Mouse (Mus musculus) bone marrow, adult 2 months (tissue): ENCODE results near the gene Vmn2r52. TPM values are rescaled to one million over a fixed set of nuclear protein-coding genes. Genes with fewer than 3 reads are reported as not detected.
"Not testable (repeated sequence)": the region's sequence is repeated elsewhere in the genome, so short reads cannot be mapped to it uniquely, and the experiment has no call there.

Source experiments
- H3K27ac ChIP-seq: fragments of 200-500 bp; 2 replicates; pipeline ENCODE4 v1.5.1; 2012; ENCODE audit warnings: low read depth, mild to moderate bottlenecking, control low read depth, inconsistent platforms, low read length; ENCODE audit not compliant: control insufficient read depth, poor library complexity, insufficient read depth
- H3K4me1 ChIP-seq: fragments of 200-500 bp; 2 replicates; pipeline ENCODE4 v1.6.1; 2011; ENCODE audit warnings: low read length; ENCODE audit not compliant: control insufficient read depth, insufficient read depth
- H3K4me3 ChIP-seq: fragments of 200-500 bp; replicated peaks from 2 replicates; pipeline ENCODE3; 2011; ENCODE audit warnings: mild to moderate bottlenecking, low read depth, low read length, control low read depth; ENCODE audit not compliant: control insufficient read depth
- CTCF ChIP-seq: fragments of 200-500 bp; IDR thresholded peaks from 2 replicates; pipeline ENCODE4 v1.5.1; 2011; ENCODE audit warnings: low read length, control low read depth; ENCODE audit not compliant: control insufficient read depth, insufficient read depth
- POLR2A ChIP-seq: fragments of 200-500 bp; IDR thresholded peaks from 2 replicates; pipeline ENCODE4 v1.6.1; 2011; ENCODE audit warnings: low read depth, mild to moderate bottlenecking, control low read depth, low read length, borderline replicate concordance; ENCODE audit not compliant: control insufficient read depth
- WGBS: fragments of 180-500 bp; shearing (Covaris S2); methylation state at CpG from one replicate; pipeline ENCODE4 v1.1.7; 2018; 5-methylcytosine and 5-hydroxymethylcytosine counted together
- polyA plus RNA-seq: library from polyadenylated mRNA; stranded (reverse); fragments of >200 nt; gene quantifications from 2 replicates; pipeline ENCODE4 v1.2.4, GENCODE M21; 2011; ENCODE audit warnings: low replicate concordance; ENCODE audit not compliant: missing spikeins, insufficient read depth, insufficient read length

Gene Vmn2r52
- not detected in 2 replicates for polyA plus RNA-seq

GRCm38 (mm10) chr7:10176473-10176872 is at the start of gene Vmn2r52:
Vmn2r52 (minus strand) TSS chr7:10176573.
- Histone ChIP-seq H3K4me1 (no peaks in the 10 kb centered on the region), H3K4me3 (no peak within 1 kb of the TSS), H3K27ac (no peak within 1 kb of the TSS)
- 69% methylated on average over 1 of the region's 1 CpGs for WGBS
- TF ChIP-seq POLR2A (no peak), CTCF (no peak)

- not testable (repeated sequence) for H3K4me1 ChIP-seq, H3K27ac ChIP-seq, H3K4me3 ChIP-seq
- WGBS = 54% methylated on average over 1 of the region's 1 CpGs
Observed at GRCm38 (mm10) chr7:10105641-10106040, 70.7 kb downstream of the Vmn2r52 start, which contains the start of gene Vmn2r51. Vmn2r51 (minus strand) TSS chr7:10105741.

Other genes starting within 250 kb of the Vmn2r52 start
- not detected in 2 replicates for gene Vmn2r48, start 223.0 kb downstream of the Vmn2r52 start, polyA plus RNA-seq
- gene Vmn2r49, start 184.3 kb downstream of the Vmn2r52 start, polyA plus RNA-seq = not detected in 2 replicates
- not detected in 2 replicates for gene Vmn2r50, start 123.3 kb downstream of the Vmn2r52 start, polyA plus RNA-seq
- not detected in 2 replicates for gene Vmn2r51, start 70.8 kb downstream of the Vmn2r52 start, polyA plus RNA-seq
- gene Vmn1r66, start 101.4 kb upstream of the Vmn2r52 start, polyA plus RNA-seq = not detected in 2 replicates